Mouse (Mus musculus) heart, postnatal 36 days (tissue): ENCODE data around the gene Slc45a3. TPM values are rescaled to one million over a fixed set of nuclear protein-coding genes. Genes with fewer than 3 reads are reported as not detected.

ENCODE experiments used
- DNase-seq, 2 experiments: peaks; one replicate each; pipeline ENCODE4 v3.0.0; 2021 to 2022
- intact Hi-C: fragments of 180-260 bp; cut with DNase I; formaldehyde crosslinking; loops from one replicate; pipeline ENCODE4 v1.15.1; 2025
- total RNA-seq, 2 experiments: library from RNA; stranded (reverse); gene quantifications; 2 replicates each; pipeline ENCODE4 v1.2.3; 2021

Slc45a3 gene
- total RNA-seq, 2 experiments from 2014 or later = 4.2 to 4.3 TPM

- no peak for DNase-seq
- intact Hi-C loops = no loop called here
These were observed 52.0 kb downstream of the Slc45a3 start for GRCm38 (mm10) chr1:132014800-132015199.

- intact Hi-C loops = no loop called here
- no peak for DNase-seq
These were observed 53.9 kb downstream of the Slc45a3 start for GRCm38 (mm10) chr1:132016691-132017090.

GRCm38 (mm10) chr1:132019876-132020275, 57.1 kb downstream of the Slc45a3 start:
- intact Hi-C loops = no loop called here

GRCm38 (mm10) chr1:132022107-132022506, 59.3 kb downstream of the Slc45a3 start:
- intact Hi-C loops = no loop called here
- no peak for DNase-seq

More at GRCm38 (mm10) chr1:132019876-132020275, 57.1 kb downstream of the Slc45a3 start:
- no peak for DNase-seq

- intact Hi-C loops = no loop called here
- no peak for DNase-seq
These were observed 64.3 kb downstream of the Slc45a3 start for GRCm38 (mm10) chr1:132026925-132027646.

- DNase-seq = no peak
These were observed 65.2 kb downstream of the Slc45a3 start for GRCm38 (mm10) chr1:132027978-132028377.

GRCm38 (mm10) chr1:132028413-132028812, 65.6 kb downstream of the Slc45a3 start:
- intact Hi-C loops = no loop called here
- no peak for DNase-seq

More at GRCm38 (mm10) chr1:132027978-132028377, 65.2 kb downstream of the Slc45a3 start:
- intact Hi-C loops = no loop called here

GRCm38 (mm10) chr1:132030574-132030973, 67.8 kb downstream of the Slc45a3 start:
- no peak for DNase-seq
- intact Hi-C loops = no loop called here

- no peak for DNase-seq
- intact Hi-C loops = no loop called here
These were observed 69.4 kb downstream of the Slc45a3 start for GRCm38 (mm10) chr1:132032172-132032571.

Other genes with a start within 250 kb of the Slc45a3 start
- not detected for gene Slc26a9, start 218.9 kb upstream of the Slc45a3 start, total RNA-seq
- 1 to 10 TPM; 5.7 to 7.0 TPM for gene Pm20d1, start 165.6 kb upstream of the Slc45a3 start, total RNA-seq
- gene Slc41a1, start 135.5 kb upstream of the Slc45a3 start, total RNA-seq = 10 to 100 TPM; 51.7 to 66.5 TPM
- gene Rab29, start 95.7 kb upstream of the Slc45a3 start, total RNA-seq = 10 to 100 TPM; 11.7 to 13.9 TPM
- 10 to 100 TPM; 52.1 to 58.6 TPM for gene Nucks1, start 52.4 kb upstream of the Slc45a3 start, total RNA-seq
- 10 to 100 TPM; 91.5 to 91.8 TPM for gene Elk4, start 44.6 kb downstream of the Slc45a3 start, total RNA-seq
- 1 to 10 TPM; 1.4 to 2.3 TPM for gene Mfsd4a, start 105.1 kb downstream of the Slc45a3 start, total RNA-seq
- gene Cdk18, start 176.7 kb downstream of the Slc45a3 start, total RNA-seq = 10 to 100 TPM; 16.5 to 17.9 TPM
- not detected for gene Lemd1, start 228.5 kb downstream of the Slc45a3 start, total RNA-seq
- not detected for gene AC124108.1, start 228.5 kb downstream of the Slc45a3 start, total RNA-seq